Mouse (Mus musculus) gastrocnemius, adult 8-10 months (tissue): ENCODE measurements around the gene Cyp4f15. TPM values are rescaled to one million over a fixed set of nuclear protein-coding genes. Genes with fewer than 3 reads are reported as not detected.
"Not testable (repeated sequence)": the region's sequence is repeated elsewhere in the genome, so short reads cannot be mapped to it uniquely, and the experiment has no call there.

Experiments used
- DNase-seq, 2 experiments: peaks; one replicate each; pipeline ENCODE4 v3.0.0; 2022; ENCODE audit warnings: low spot score in 2 of 2
- total RNA-seq, 4 experiments: library from RNA; stranded (reverse); gene quantifications; 2 replicates each; pipeline ENCODE4 v1.2.4; 2022

Cyp4f15 gene
- under 1 TPM in 1 of 4 experiments, not detected in 3; 0.13 TPM for total RNA-seq

DNA sequence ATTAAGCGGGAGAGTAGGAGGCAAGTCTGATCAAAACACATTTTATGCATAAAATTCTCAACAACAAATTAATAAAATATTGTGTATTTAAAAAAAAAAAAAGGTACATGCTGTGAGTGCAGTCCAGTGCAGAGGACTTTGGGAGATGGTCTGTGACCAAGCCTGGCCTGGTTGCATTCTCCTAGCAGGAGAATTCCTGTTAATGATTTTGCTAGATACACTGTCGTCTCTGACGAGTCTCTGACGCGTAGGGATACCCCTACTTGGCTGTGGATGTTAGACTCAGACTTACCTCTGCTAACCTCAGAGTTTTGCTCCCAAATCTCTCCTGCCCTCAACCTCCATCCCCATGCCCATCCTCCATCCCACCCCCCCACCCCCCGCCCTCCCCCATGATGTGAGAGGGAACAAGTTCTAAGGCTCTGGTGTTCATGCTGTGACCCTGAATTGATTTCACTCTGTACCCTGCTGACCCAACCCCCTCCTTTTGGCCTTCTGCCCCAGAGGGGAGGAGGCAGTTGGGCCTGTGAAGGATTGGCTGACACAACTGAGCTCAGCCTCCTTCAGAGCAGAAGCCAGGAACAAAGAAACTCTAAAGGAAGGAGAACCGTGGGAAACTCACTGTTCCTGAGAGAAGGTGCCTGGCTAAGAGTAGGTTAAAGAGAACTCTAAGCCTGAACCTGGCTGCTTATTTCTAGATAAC, at the start of gene Cyp4f15:
TSS of gene Cyp4f15 (plus strand) at position 580 of the 703 bp plus-strand sequence.
- no peak for DNase-seq

DNA sequence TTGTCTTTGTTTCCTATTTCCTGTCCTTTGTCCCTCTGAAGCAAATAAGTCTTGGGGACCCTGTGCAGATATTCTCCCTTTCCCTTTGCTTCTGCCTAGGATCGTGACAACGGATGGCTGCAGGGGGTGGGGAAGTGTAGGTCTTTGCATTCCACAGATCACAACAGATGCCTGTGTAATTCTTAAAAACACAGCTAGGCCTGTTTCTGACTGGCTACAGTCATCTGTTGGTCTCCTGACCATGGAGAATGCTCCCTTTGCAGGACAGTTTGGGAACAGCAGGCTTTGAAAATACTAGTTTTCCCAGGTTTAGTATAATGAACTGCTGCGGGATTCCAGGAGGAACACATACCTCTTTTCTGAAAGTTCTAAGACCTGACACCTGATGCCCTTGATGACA, 49.1 kb upstream of the Cyp4f15 start:
- DNase-seq, result no peak

DNA sequence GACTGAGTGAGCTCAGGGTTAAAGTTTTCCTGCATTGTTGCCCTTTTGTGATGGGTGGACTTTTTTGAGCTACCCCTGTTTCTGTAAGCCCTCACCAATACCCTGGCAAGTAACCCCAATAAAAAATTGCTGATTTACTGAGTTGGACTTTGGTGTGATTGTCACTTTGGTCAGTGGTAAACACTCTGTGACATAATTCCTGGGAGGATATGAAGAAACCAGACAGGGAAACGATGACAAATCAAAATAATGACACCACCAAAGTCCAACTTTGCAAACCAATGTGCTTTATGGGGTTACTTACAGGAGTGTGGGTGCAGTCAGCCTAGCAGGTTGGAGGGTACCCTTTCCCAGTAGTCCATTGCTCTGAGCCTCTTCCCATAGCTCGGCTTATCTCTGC, 48.3 kb upstream of the Cyp4f15 start:
- DNase-seq, result no peak

DNA sequence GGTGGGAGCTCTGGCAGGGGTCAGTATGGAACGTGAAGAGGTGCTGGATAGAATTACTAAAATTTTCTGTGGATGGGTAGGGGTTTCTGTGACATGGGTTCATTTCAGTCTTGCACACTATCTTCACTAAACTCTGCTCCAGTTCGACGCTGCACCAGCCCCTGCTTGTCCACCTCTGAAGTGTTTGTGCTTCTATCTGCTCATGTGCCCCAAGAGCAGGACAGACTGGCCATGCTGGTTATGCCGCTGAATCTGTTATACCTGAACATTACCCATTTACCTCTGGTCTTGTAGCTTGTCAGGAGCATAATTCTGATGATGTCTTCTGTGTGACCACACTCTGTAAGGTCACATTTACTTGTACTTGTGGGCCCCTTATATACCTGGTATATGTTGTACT, 38.8 kb upstream of the Cyp4f15 start:
- DNase-seq, result no peak

DNA sequence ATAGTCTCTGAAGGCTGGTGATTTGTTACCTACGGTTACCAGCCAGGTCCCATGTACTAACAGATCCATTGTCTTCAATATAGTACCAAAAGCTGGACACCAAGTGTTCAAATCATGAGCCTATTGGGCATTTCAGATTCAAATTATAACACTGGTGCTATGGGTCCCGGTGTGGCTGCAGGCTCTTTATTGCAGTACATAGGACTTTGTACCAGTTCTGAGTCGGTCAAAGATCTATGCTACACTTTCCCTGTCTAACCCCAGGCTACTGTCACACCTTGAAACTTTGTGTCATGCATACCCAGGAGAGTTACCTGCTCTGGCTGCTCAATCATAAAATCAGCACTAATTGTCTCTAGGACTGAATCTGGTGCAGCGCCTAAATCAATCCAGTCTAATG, 31.6 kb upstream of the Cyp4f15 start:
- DNase-seq, result no peak

DNA sequence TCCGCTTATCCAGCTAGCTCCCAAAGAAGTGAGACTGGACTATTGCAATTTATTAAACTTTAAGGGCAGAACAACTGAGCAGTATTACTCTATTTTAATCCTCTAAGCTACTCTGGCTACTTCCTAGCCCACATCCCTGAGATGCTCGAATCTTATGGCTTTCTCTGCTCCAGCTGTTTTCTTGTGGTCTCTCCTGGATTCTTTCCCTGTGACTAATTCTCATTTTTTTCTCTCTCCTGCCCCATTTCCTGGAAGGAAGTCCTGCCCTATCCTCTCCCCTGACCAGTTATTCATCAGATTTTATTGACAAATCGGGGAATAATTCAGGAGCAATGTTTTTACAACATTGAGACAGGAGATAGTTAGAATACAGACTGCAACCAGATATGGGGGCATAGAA, 28.4 kb upstream of the Cyp4f15 start:
- DNase-seq, result no peak

DNA sequence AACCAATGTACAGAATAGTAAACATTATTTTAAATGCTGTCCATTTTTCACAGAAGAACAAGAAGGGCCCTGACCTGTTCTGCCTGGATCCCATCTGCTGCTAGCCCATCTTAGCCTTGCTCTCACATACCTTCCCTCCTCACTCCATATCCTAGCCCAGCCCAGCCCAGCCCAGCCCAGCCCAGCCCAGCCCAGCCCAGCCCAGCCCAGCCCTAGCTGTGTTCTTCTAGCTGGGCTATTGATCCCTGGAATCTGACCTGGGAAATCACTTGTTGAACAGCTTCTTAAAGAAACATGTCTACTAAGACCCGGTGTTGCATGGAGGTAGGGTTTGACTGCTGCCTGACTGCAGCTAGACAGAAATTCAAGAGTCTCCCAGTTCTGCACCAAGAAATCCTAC, 27.2 kb upstream of the Cyp4f15 start:
- no peak for DNase-seq

DNA sequence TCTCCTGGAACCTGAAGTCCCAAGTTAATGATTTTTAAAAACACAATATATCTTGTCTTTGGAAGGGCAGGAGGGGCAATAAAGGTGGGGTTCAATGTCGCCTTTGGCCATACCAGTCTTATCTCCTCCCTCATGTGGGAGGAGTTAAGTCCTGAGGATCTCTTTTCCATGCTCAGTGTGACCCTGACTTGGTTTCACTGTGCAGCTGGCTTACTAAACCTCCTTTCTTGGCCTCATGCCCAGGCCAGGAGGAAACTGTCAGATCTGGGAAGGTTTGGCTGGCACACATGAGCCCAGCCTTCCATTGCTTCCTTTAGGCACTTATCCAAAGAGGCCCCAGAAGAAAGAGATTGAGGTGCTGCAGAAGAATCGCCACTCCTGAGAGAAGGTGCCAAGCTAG, 26.7 kb upstream of the Cyp4f15 start, which contains the start of gene Cyp4f40:
TSS of gene Cyp4f40 (plus strand) at position 189 of the 400 bp plus-strand sequence.
- DNase-seq, result no peak

DNA sequence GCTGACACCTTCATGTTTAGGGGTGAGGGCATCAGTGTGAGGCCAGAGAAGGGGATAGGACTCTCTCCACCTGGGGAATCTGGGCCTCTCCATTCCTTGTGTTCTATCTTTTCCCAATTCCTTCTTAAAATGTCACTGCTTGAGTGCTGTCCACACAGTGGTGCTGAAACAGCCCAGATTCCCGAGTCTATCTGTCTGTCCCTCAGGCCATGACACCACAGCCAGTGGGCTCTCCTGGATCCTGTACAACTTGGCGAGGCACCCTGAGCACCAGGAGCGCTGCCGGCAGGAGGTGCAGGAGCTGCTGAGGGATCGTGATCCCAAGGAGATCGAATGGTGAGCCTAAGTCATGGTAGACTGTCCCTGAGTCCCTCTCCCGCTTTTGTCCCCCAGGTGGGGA, 11.5 kb upstream of the Cyp4f15 start:
- DNase-seq, result no peak

DNA sequence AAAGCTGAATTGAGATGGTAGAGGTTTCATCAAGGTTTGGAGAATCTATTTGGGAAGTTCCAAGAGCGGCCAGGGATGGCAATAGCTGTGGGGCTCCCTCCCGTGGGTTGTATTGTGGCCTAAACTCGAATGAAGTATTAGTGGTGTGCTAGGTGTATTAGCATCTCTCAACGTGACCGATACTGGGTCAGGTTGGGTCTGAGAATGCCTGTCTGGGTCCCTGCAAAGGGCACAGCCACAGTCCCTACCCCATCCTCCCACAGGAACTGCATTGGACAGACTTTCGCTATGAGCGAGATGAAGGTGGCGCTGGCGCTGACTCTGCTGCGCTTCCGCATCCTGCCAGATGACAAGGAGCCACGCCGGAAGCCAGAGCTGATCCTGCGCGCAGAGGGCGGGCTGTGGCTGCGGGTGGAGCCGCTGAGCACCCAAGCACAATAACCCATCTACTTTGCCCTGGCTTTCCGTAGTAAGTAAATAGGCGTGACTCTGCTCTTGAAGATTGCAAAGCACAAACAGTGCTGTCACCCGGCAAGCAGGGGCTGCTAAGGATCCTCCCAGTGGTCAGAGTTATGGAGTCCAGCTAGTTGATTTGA, 9.3 kb upstream of the Cyp4f15 start:
- no peak for DNase-seq

DNA sequence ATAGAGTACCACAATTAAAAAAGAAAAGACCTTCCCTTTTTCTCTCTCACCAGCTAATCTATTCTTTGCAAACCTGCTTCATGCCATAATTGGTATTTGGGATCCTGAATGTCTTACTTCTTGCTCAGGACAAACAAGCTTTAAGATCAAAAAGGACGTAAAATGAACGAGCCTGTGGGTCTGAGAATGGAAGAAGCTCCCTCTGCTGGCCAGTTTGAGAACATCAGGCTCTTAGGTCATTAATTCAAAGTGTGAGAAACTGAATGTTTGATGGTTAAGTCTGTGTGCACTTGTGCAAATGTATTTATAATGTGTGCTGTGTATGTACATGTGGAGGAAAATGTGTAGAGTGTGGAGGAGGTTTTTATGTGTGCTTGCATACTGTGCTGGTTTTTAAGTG, 5.0 kb upstream of the Cyp4f15 start:
- no peak for DNase-seq

DNA sequence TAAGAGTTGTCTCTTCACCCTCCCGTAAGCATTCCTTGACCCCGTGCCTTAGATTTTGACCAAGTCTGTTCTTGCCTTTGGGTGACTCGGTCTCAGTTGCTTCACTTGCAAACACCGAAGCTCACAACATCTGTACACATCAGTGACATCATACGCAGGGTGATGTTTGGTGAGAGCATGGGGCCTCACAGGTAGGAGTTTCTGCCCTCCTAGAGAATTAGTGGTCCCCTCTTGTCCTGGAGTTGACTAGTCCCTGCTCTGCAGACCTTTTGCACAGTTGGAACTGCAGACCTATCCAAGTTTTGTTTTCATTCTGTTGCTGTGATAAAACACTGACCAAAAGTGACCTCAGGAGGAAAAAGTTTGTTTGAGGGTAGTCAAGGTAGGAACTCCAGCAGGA, 1.3 kb downstream of the Cyp4f15 start:
- no peak for DNase-seq

DNA sequence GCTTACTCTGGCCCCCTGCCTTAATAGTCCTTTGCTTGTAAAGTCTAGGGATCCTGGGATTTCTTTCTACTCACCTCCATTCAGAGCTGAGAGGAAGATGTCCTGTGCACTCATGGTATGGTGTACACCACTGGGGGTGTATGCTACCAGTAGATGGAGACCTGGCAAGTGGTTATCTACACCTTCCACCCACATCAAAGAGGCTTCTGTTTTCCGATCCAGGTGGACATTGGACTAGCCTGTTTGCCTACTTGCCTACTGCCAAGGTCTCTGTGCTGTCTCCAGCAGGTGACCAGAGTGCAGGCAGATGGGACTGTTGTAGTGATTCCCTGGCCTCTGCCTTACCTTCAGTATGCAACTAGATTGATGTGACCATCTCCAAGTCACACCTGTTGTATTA, 5.5 kb downstream of the Cyp4f15 start:
- no peak for DNase-seq

DNA sequence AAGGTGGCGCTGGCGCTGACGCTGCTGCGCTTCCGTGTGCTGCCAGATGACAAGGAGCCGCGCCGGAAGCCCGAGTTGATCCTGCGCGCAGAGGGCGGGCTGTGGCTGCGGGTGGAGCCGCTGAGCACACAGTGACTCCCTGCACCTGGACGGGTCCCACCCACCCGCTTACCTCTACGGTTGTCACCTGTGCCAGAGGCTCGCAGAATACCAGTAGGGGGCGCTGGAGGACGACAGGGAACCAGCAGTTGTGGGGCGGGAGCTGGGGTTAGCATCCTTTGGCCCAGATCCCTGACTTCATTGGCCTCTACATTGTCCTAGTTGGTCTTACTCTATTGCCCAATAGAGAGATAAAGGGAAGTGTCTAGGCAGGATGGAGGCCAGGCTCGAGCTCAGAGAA, 17.4 kb downstream of the Cyp4f15 start:
- no peak for DNase-seq

DNA sequence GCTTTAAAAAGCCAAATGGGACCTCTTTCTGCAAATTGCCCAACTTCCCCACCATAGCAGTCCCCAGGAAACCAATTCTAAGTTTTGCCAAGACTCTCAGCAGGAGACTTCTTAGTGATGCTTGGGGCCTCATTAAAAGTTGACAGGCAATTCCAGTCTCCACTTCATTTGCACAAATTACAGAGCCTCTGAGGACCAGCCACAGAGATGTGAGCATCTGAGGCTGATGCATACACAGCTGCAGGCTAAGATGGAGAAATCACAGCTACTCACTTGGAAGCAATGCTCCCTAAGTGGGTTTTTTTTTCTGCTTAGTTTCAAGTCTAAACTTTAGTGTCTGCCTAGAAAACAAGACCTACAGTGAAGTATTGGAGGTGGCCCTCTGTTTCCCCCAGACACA, 25.1 kb downstream of the Cyp4f15 start:
- not testable (repeated sequence) for DNase-seq

DNA sequence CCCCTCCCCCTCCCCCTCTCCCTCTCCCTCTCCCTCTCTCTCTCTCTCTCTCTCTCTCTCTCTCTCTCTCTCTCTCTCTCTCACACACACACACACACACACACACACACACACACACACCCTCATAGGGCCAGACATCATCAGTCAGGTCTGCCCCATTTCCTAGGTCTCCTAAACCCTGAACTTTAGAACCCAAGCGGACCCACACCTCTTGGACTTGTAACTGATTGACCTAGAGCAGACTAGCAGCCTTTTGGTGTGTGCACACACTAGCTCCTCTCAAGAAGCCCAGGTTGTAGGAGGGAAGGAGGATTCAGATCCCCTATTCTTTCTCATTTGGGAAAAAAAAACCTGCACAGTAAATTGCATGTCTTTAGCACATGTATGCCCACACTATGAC, 36.7 kb downstream of the Cyp4f15 start:
- not testable (repeated sequence) for DNase-seq

DNA sequence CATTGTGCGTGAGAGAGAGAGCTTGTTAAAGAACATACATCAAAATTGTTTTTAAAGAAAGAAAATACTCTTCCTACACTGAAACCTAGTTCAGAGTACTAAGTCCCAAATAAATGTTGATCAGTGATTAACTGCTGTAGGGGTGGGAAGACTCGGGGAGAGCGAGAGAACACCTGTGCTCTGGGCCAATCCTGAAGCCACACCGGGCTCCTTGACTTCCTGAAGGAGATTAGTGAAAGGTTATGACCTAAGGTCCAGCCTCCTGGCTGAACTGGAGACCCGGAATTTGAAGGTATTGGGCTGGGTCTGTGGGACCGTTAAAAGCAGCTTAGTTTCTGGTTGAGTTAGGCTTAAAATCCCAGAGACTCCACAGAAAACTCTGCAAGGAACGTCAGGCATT, 37.3 kb downstream of the Cyp4f15 start:
- no peak for DNase-seq

DNA sequence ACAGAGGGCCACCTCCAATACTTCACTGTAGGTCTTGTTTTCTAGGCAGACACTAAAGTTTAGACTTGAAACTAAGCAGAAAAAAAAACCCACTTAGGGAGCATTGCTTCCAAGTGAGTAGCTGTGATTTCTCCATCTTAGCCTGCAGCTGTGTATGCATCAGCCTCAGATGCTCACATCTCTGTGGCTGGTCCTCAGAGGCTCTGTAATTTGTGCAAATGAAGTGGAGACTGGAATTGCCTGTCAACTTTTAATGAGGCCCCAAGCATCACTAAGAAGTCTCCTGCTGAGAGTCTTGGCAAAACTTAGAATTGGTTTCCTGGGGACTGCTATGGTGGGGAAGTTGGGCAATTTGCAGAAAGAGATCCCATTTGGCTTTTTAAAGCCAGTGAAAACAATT, 40.9 kb downstream of the Cyp4f15 start:
- DNase-seq, result not testable (repeated sequence)

DNA sequence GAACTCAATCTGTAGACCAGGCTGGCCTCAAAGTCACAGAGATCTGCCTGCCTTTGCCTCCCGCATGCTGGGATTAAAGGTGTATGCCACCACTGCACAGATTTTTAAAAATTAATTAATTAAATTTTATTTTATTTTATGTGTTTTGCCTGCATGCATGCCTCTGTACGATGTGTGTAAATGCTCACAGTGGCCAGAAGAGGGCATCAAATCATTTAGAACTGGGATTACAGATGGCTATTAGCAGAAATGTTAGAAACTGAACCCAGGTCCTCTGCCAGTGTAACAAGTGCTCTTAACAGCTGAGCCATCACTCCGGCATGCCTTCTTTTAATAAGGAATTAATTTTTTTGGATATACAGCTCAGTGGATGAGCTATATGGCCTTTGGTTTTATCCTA, 43.6 kb downstream of the Cyp4f15 start:
- no peak for DNase-seq

DNA sequence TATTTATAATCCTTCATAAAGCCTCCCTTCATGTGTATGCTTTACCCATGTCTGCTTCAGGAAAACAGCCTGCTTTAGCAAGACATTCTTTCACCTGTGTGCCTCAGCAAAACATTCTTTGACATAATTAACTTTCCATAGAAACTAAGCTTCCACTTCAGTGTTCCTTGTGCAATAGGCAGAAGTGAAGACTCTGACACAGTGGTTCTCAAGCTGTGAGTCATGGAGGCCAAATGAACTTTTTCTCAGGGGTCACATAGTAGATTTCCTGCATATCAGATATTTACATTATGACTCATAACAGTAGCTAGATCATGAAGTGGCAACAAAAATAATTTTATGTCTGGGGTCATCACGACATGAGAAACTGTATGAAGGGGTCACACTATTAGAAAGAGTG, 53.0 kb downstream of the Cyp4f15 start:
- DNase-seq, result no peak

DNA sequence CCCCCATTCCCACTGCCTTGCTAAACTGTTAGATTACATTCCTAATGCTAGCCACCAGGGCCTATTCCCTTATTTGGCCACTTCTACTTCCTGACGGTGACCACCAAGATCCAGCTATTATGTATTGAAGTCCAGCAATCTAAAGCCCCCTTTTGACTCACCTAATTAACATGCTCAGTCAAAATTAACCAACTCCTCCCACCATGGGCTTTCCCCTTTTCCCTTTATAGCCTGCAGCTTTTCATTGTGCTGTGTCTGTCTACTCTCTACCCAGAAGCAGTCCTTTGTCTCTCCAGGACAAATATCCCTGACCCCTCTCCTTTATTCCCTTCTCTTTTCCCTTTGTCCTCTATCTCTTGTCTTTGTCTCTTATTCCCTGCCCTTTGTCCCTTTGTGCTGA, 55.6 kb downstream of the Cyp4f15 start:
- no peak for DNase-seq

DNA sequence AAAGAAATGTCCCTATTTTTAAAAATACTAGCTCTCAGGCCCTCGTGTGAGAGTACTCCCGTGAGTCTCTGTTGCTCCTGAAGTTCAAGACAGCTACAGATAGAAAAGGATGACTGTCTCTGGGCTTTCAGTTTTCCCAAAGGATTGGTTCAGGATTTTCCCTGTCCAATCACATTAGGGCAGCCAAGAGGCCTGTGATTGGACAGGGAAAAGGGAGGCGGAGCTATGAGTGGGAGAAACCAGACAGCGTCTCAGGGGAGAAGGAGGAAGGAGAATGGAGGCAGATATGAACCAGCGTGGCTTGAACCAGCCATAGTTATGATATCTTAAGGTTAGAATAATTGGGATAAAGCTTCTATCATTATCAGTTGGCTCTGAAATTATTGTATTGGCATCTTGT, 65.2 kb downstream of the Cyp4f15 start:
- DNase-seq, result no peak
